21 mouse cellular contexts compared by ENCODE assay signal in the genomic region with DNA sequence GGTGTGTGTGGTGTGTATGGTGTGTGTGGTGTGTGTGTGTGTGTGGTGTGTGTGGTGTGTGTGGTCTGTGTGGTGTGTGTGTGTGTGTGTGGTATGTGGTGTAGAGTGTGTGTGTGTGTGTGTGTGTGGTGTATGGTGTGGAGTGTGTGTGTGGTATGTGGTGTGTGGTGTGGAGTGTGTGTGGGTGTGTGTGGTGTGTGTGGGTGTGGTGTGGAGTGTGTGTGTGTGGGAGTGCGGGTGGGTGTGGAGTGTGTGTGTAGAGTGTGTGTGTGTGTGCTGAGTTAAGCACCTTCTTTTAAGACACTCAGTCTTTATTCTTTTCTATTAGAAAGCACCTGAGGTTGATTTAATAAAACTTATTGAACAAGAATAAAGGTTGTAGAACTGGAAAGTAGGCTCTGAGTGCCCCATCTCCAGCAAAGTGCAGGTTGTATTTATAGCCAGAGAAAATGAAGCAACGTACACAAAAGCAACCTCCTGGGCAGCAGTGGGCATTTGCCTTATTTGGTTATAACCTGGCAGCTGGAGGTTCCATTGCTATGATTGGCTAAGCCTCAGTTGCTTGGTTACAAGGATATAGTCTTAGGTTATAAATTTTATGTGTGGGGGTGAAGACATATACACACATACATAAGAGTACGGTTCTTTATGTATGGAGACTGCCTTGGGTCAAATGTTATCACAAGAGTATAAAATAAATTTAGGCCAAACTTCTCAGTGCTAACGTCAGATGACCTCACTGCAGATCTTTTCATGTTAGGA. TPM values are rescaled to one million over a fixed set of nuclear protein-coding genes. Genes with fewer than 3 reads are reported as not detected.
DNase-seq lines count a peak whose midpoint lies in the region; ATAC-seq lines count a peak whose summit lies in the region.
"Had no signal": no experiment of that assay in that cellular context is flagged by ENCODE, and none has a peak within 500 bp of the region (broad histone marks: within the 10 kb centered on the region; RNA-seq: fewer than 3 reads in every experiment).

No protein-coding gene starts in this region.

- WGBS in forebrain, embryonic 11.5 days = 78% methylated on average over 4 of the region's 4 CpGs
- WGBS in forebrain, embryonic 10.5 days = 84% methylated on average over 4 of the region's 4 CpGs
- WGBS in hindbrain, embryonic 12.5 days = 69% methylated on average over 4 of the region's 4 CpGs
- WGBS in hindbrain, embryonic 11.5 days = 72% methylated on average over 4 of the region's 4 CpGs
- 60% methylated on average over 4 of the region's 4 CpGs for WGBS in midbrain, embryonic 13.5 days
- WGBS in midbrain, embryonic 11.5 days = 81% methylated on average over 4 of the region's 4 CpGs
- WGBS in midbrain, embryonic 15.5 days = 56% methylated on average over 4 of the region's 4 CpGs

- no peaks in the 10 kb centered on the region for H3K27me3 ChIP-seq in forebrain, embryonic 11.5 days (ENCODE audit: control insufficient read depth, insufficient read depth, low read length)
- no peaks in the 10 kb centered on the region for H3K27me3 ChIP-seq in forebrain, embryonic 10.5 days (ENCODE audit: poor library complexity, severe bottlenecking)
- H3K27me3 ChIP-seq in hindbrain, embryonic 12.5 days = no peaks in the 10 kb centered on the region
- H3K27me3 ChIP-seq in hindbrain, embryonic 11.5 days (ENCODE audit: control insufficient read depth, insufficient read depth, low read length) = no peaks in the 10 kb centered on the region
- no peaks in the 10 kb centered on the region for H3K27me3 ChIP-seq in midbrain, embryonic 13.5 days
- no peaks in the 10 kb centered on the region for H3K27me3 ChIP-seq in midbrain, embryonic 11.5 days (ENCODE audit: control insufficient read depth, insufficient read depth, low read length)
- no peaks in the 10 kb centered on the region for H3K27me3 ChIP-seq in midbrain, embryonic 15.5 days (replicated peaks)
- H3K27me3 ChIP-seq: embryonic facial prominence, embryonic 15.5 days; heart, embryonic 12.5 days had no signal

- DNase-seq in forebrain, embryonic 11.5 days (ENCODE audit: low spot score) = no peak
- no peak for DNase-seq in forebrain, embryonic 10.5 days (ENCODE audit: extremely low spot score, low spot score)
- no peak for DNase-seq in hindbrain, embryonic 11.5 days (ENCODE audit: low spot score)
- DNase-seq in midbrain, embryonic 11.5 days (ENCODE audit: low spot score, missing footprints) = no peak
- DNase-seq in thymus, postnatal 4 days = no peak
- DNase-seq: adrenal gland, postnatal 14 days; cerebellum, adult 9-10 months; gastrocnemius, postnatal 25 days; heart, adult 18-20 months; heart, postnatal 10 days; kidney, postnatal 25 days; layer of hippocampus, postnatal 36 days; lung, postnatal 4 days had no signal

- H3K36me3 ChIP-seq in forebrain, embryonic 11.5 days (ENCODE audit: control insufficient read depth, insufficient read depth, low read length) = no peaks in the 10 kb centered on the region
- peaks cover 50% of the 10 kb centered on the region for H3K36me3 ChIP-seq in forebrain, embryonic 10.5 days (replicated peaks)
- H3K36me3 ChIP-seq in hindbrain, embryonic 12.5 days = peaks cover 7% of the 10 kb centered on the region
- H3K36me3 ChIP-seq in hindbrain, embryonic 11.5 days (ENCODE audit: control insufficient read depth, insufficient read depth, low read length) = no peaks in the 10 kb centered on the region
- H3K36me3 ChIP-seq in midbrain, embryonic 13.5 days = peaks cover 22% of the 10 kb centered on the region
- H3K36me3 ChIP-seq in midbrain, embryonic 11.5 days (ENCODE audit: control insufficient read depth, insufficient read depth, low read length) = no peaks in the 10 kb centered on the region
- no peaks in the 10 kb centered on the region for H3K36me3 ChIP-seq in midbrain, embryonic 15.5 days (replicated peaks)
- H3K36me3 ChIP-seq: embryonic facial prominence, embryonic 15.5 days; heart, embryonic 12.5 days had no signal

- H3K9me3 ChIP-seq in forebrain, embryonic 11.5 days (ENCODE audit: control insufficient read depth, low read length) = no peaks in the 10 kb centered on the region
- H3K9me3 ChIP-seq in forebrain, embryonic 10.5 days = peaks cover 12% of the 10 kb centered on the region; the same call in 1 of the 2 replicates
- no peaks in the 10 kb centered on the region for H3K9me3 ChIP-seq in hindbrain, embryonic 12.5 days (replicated peaks)
- no peaks in the 10 kb centered on the region for H3K9me3 ChIP-seq in hindbrain, embryonic 11.5 days (ENCODE audit: control insufficient read depth, low read length)
- H3K9me3 ChIP-seq in midbrain, embryonic 13.5 days = peaks cover 5% of the 10 kb centered on the region
- H3K9me3 ChIP-seq in midbrain, embryonic 11.5 days (ENCODE audit: control insufficient read depth, low read length) = no peaks in the 10 kb centered on the region
- no peaks in the 10 kb centered on the region for H3K9me3 ChIP-seq in midbrain, embryonic 15.5 days
- H3K9me3 ChIP-seq: embryonic facial prominence, embryonic 15.5 days; heart, embryonic 12.5 days had no signal

- peaks cover 3% of the 10 kb centered on the region; the same call in 1 of the 2 replicates for H3K4me1 ChIP-seq in forebrain, embryonic 11.5 days (replicated peaks; ENCODE audit: control insufficient read depth, insufficient read depth, low read length)
- peaks cover 27% of the 10 kb centered on the region for H3K4me1 ChIP-seq in forebrain, embryonic 10.5 days
- peaks cover 29% of the 10 kb centered on the region for H3K4me1 ChIP-seq in hindbrain, embryonic 12.5 days
- no peaks in the 10 kb centered on the region; the same call in 1 of the 2 replicates for H3K4me1 ChIP-seq in hindbrain, embryonic 11.5 days (replicated peaks; ENCODE audit: control insufficient read depth, insufficient read depth, low read length)
- H3K4me1 ChIP-seq in midbrain, embryonic 13.5 days (replicated peaks) = peaks cover 30% of the 10 kb centered on the region
- peaks cover 6% of the 10 kb centered on the region for H3K4me1 ChIP-seq in midbrain, embryonic 11.5 days (ENCODE audit: control insufficient read depth, insufficient read depth, low read length)
- peaks cover 20% of the 10 kb centered on the region for H3K4me1 ChIP-seq in midbrain, embryonic 15.5 days
- H3K4me1 ChIP-seq: embryonic facial prominence, embryonic 15.5 days; heart, embryonic 12.5 days had no signal

- no peak overlapping the region for H3K4me3 ChIP-seq in forebrain, embryonic 11.5 days (ENCODE audit: low read depth, low read length)
- H3K4me3 ChIP-seq in forebrain, embryonic 10.5 days = no peak overlapping the region
- H3K4me3 ChIP-seq in hindbrain, embryonic 12.5 days = no peak overlapping the region
- no peak overlapping the region for H3K4me3 ChIP-seq in hindbrain, embryonic 11.5 days (ENCODE audit: low read depth, low read length)
- H3K4me3 ChIP-seq in midbrain, embryonic 13.5 days (replicated peaks) = no peak overlapping the region
- H3K4me3 ChIP-seq in midbrain, embryonic 11.5 days (ENCODE audit: low read depth, low read length) = no peak overlapping the region
- H3K4me3 ChIP-seq in midbrain, embryonic 15.5 days = no peak overlapping the region
- H3K4me3 ChIP-seq: embryonic facial prominence, embryonic 15.5 days; heart, embryonic 12.5 days; myocyte had no signal

- no peak overlapping the region for H3K4me2 ChIP-seq in forebrain, embryonic 11.5 days (ENCODE audit: low read depth, low read length, severe bottlenecking)
- H3K4me2 ChIP-seq in hindbrain, embryonic 12.5 days (replicated peaks) = no peak overlapping the region
- H3K4me2 ChIP-seq in hindbrain, embryonic 11.5 days (replicated peaks; ENCODE audit: low read depth, low read length) = no peak overlapping the region
- no peak overlapping the region for H3K4me2 ChIP-seq in midbrain, embryonic 13.5 days (replicated peaks)
- H3K4me2 ChIP-seq in midbrain, embryonic 11.5 days = no peak overlapping the region
- H3K4me2 ChIP-seq in midbrain, embryonic 15.5 days = no peak overlapping the region
- H3K4me2 ChIP-seq: embryonic facial prominence, embryonic 15.5 days; heart, embryonic 12.5 days had no signal

- no peak overlapping the region for H3K9ac ChIP-seq in forebrain, embryonic 11.5 days (ENCODE audit: low read length)
- no peak overlapping the region for H3K9ac ChIP-seq in hindbrain, embryonic 12.5 days
- H3K9ac ChIP-seq in hindbrain, embryonic 11.5 days (ENCODE audit: low read depth, low read length) = no peak overlapping the region
- no peak overlapping the region for H3K9ac ChIP-seq in midbrain, embryonic 13.5 days (replicated peaks)
- H3K9ac ChIP-seq in midbrain, embryonic 11.5 days (ENCODE audit: low read length) = no peak overlapping the region
- no peak overlapping the region for H3K9ac ChIP-seq in midbrain, embryonic 15.5 days
- H3K9ac ChIP-seq: embryonic facial prominence, embryonic 15.5 days; heart, embryonic 12.5 days; liver, embryonic 14.5 days had no signal

- 0 out of 2 replicates have a peak, but pooled peaks have one; percentile 53 for ATAC-seq in forebrain, embryonic 11.5 days (replicated peaks; ENCODE audit: low FRiP score)
- peak; percentile 23; the same call in 1 of the 2 replicates for ATAC-seq in hindbrain, embryonic 12.5 days (ENCODE audit: low FRiP score)
- no peak for ATAC-seq in hindbrain, embryonic 11.5 days (ENCODE audit: low FRiP score)
- ATAC-seq in midbrain, embryonic 13.5 days = peak; percentile 70; the same call in 1 of the 2 replicates
- no peak for ATAC-seq in midbrain, embryonic 11.5 days (ENCODE audit: low FRiP score)
- ATAC-seq in midbrain, embryonic 15.5 days (replicated peaks) = peak; percentile 46
- ATAC-seq: intestine, postnatal 0 days had no signal

- H3K27ac ChIP-seq in forebrain, embryonic 11.5 days (ENCODE audit: low read depth, low read length) = no peak overlapping the region
- no peak overlapping the region for H3K27ac ChIP-seq in forebrain, embryonic 10.5 days
- peak overlapping the region; percentile 60 for H3K27ac ChIP-seq in hindbrain, embryonic 12.5 days
- H3K27ac ChIP-seq in hindbrain, embryonic 11.5 days (ENCODE audit: low read depth, low read length) = no peak overlapping the region; the same call in 1 of the 2 replicates
- H3K27ac ChIP-seq in midbrain, embryonic 13.5 days = peak overlapping the region; percentile 40; the same call in 1 of the 2 replicates
- no peak overlapping the region for H3K27ac ChIP-seq in midbrain, embryonic 11.5 days (ENCODE audit: low read depth, low read length)
- H3K27ac ChIP-seq in midbrain, embryonic 15.5 days = peak overlapping the region; percentile 62
- H3K27ac ChIP-seq: embryonic facial prominence, embryonic 15.5 days; liver, embryonic 14.5 days had no signal

RNA-seq across cellular contexts. Expression of gene C530008M17Rik, which starts 25.8 kb away (rescaled TPM):
- polyA plus RNA-seq in forebrain, embryonic 11.5 days (2014; fragmentation: Nextera tagmentation; extraction: Ambion mirVana) = 39.8 and 40.6 TPM in 2 replicates
- 29.7 and 31.6 TPM in 2 replicates for polyA plus RNA-seq in forebrain, embryonic 10.5 days (2016; fragmentation: Nextera tagmentation; extraction: Ambion mirVana)
- polyA plus RNA-seq in hindbrain, embryonic 12.5 days (2016; fragmentation: Nextera tagmentation; extraction: Ambion mirVana) = 81.2 and 81.5 TPM in 2 replicates
- polyA plus RNA-seq in hindbrain, embryonic 11.5 days (2014; fragmentation: Nextera tagmentation; extraction: Ambion mirVana) = 47.5 and 58.5 TPM in 2 replicates
- polyA plus RNA-seq in midbrain, embryonic 13.5 days (2015; fragmentation: Nextera tagmentation; extraction: Ambion mirVana) = 68.9 and 75.2 TPM in 2 replicates
- polyA plus RNA-seq in midbrain, embryonic 11.5 days (2014; fragmentation: Nextera tagmentation; extraction: Ambion mirVana) = 33.0 TPM in 2 replicates
- polyA plus RNA-seq in midbrain, embryonic 15.5 days (2015; fragmentation: Nextera tagmentation; extraction: Ambion mirVana) = 71.4 and 79.5 TPM in 2 replicates

Comparison
In these comparisons a context has a peak if more than half of its experiments do, and no peak if none do; other contexts are left out.
1. ATAC-seq: peak in forebrain, embryonic 11.5 days (single experiment), hindbrain, embryonic 12.5 days (single experiment), midbrain, embryonic 13.5 days (single experiment) and midbrain, embryonic 15.5 days (single experiment); none in hindbrain, embryonic 11.5 days (single experiment) and midbrain, embryonic 11.5 days (single experiment).
2. H3K27ac ChIP-seq: peak in hindbrain, embryonic 12.5 days (single experiment), midbrain, embryonic 13.5 days (single experiment) and midbrain, embryonic 15.5 days (single experiment); none in forebrain, embryonic 11.5 days (single experiment), forebrain, embryonic 10.5 days (single experiment), hindbrain, embryonic 11.5 days (single experiment) and midbrain, embryonic 11.5 days (single experiment).